Mouse (Mus musculus) forebrain, embryonic 13.5 days (tissue): Measurements from ENCODE around the gene 1600002K03Rik. TPM values are rescaled to one million over a fixed set of nuclear protein-coding genes. Genes with fewer than 3 reads are reported as not detected.

Experiments used
- ATAC-seq: fragments of 200-750 bp; cut with Nextera tagmentation; 2 replicates; pipeline ENCODE4 v1.8.0; 2017
- H3K27ac ChIP-seq: fragments of 300-500 bp; sonication (generic); 2 replicates; pipeline ENCODE4 v1.5.1; 2015; ENCODE audit warnings: inconsistent platforms, mild to moderate bottlenecking, moderate library complexity
- H3K27me3 ChIP-seq: fragments of 300-500 bp; sonication (generic); 2 replicates; pipeline ENCODE4 v1.6.1; 2015; ENCODE audit warnings: mild to moderate bottlenecking, inconsistent platforms
- H3K36me3 ChIP-seq: fragments of 300-500 bp; sonication (generic); 2 replicates; pipeline ENCODE4 v1.6.1; 2015; ENCODE audit warnings: mild to moderate bottlenecking, inconsistent platforms; ENCODE audit not compliant: poor library complexity, severe bottlenecking
- H3K4me1 ChIP-seq: fragments of 300-500 bp; sonication (generic); 2 replicates; pipeline ENCODE4 v1.6.1; 2015; ENCODE audit warnings: inconsistent platforms
- H3K4me2 ChIP-seq: fragments of 300-500 bp; sonication (generic); 2 replicates; pipeline ENCODE4 v1.6.1; 2015; ENCODE audit warnings: inconsistent platforms, mild to moderate bottlenecking, moderate library complexity
- H3K4me3 ChIP-seq: fragments of 300-500 bp; sonication (generic); 2 replicates; pipeline ENCODE4 v1.5.1; 2015; ENCODE audit warnings: mild to moderate bottlenecking, inconsistent platforms
- H3K9ac ChIP-seq: fragments of 300-500 bp; sonication (generic); 2 replicates; pipeline ENCODE4 v1.6.1; 2015; ENCODE audit warnings: mild to moderate bottlenecking, inconsistent platforms
- H3K9me3 ChIP-seq: fragments of 300-500 bp; sonication (generic); replicated peaks from 2 replicates; pipeline ENCODE4 v1.6.1; 2016; ENCODE audit warnings: inconsistent platforms
- WGBS: fragments of 180-500 bp; shearing (Covaris S2); methylation state at CpG from one replicate; pipeline ENCODE4 v1.1.7; 2015; 5-methylcytosine and 5-hydroxymethylcytosine counted together
- polyA plus RNA-seq: library from polyadenylated mRNA; unstranded; fragments of >200 nt; fragmentation: Nextera tagmentation; extraction: Ambion mirVana; gene quantifications from 2 replicates; pipeline ENCODE4 v1.2.1, GENCODE M21; 2015

The 1600002K03Rik gene
- polyA plus RNA-seq, 1 experiment from 2014 or later, result 12.2 TPM

- peaks cover 62% of the 10 kb centered on the region for H3K4me1 ChIP-seq
- H3K4me2 ChIP-seq, result peak overlapping the region; percentile 99
- peaks cover 51% of the 10 kb centered on the region for H3K36me3 ChIP-seq
- peak overlapping the region; percentile 100 for H3K9ac ChIP-seq
- H3K27ac ChIP-seq, result peak overlapping the region; percentile 100
- peak overlapping the region; percentile 99 for H3K4me3 ChIP-seq
- no peaks in the 10 kb centered on the region for H3K27me3 ChIP-seq
- under 1% methylated on average over 55 of the region's 71 CpGs for WGBS
- no peaks in the 10 kb centered on the region for H3K9me3 ChIP-seq
- 0 out of 2 replicates have a peak, but pooled peaks have one; percentile 1 for ATAC-seq
Measured at GRCm38 (mm10) chr10:80150226-80151210, 22.2 kb upstream of the 1600002K03Rik start.

- peak overlapping the region; percentile 99 for H3K4me3 ChIP-seq
- H3K36me3 ChIP-seq, result peaks cover 54% of the 10 kb centered on the region
- H3K27ac ChIP-seq, result peak overlapping the region; percentile 100
- no peaks in the 10 kb centered on the region for H3K9me3 ChIP-seq
- under 1% methylated on average over 26 of the region's 26 CpGs for WGBS
- no peak for ATAC-seq
- H3K27me3 ChIP-seq, result no peaks in the 10 kb centered on the region
- H3K4me2 ChIP-seq, result peak overlapping the region; percentile 99
- H3K4me1 ChIP-seq, result peaks cover 62% of the 10 kb centered on the region
- H3K9ac ChIP-seq, result peak overlapping the region; percentile 100
Measured at GRCm38 (mm10) chr10:80151211-80152034, 21.3 kb upstream of the 1600002K03Rik start.

GRCm38 (mm10) chr10:80152071-80152872, 20.5 kb upstream of the 1600002K03Rik start:
- no peak for ATAC-seq
- H3K36me3 ChIP-seq, result peaks cover 62% of the 10 kb centered on the region
- H3K4me2 ChIP-seq, result peak overlapping the region; percentile 99
- H3K27me3 ChIP-seq, result no peaks in the 10 kb centered on the region
- no peaks in the 10 kb centered on the region for H3K9me3 ChIP-seq
- peak overlapping the region; percentile 100 for H3K27ac ChIP-seq
- WGBS, result 5% methylated on average over 15 of the region's 15 CpGs
- peak overlapping the region; percentile 99 for H3K4me3 ChIP-seq
- H3K4me1 ChIP-seq, result peaks cover 66% of the 10 kb centered on the region
- H3K9ac ChIP-seq, result peak overlapping the region; percentile 100

GRCm38 (mm10) chr10:80152873-80153260, 19.9 kb upstream of the 1600002K03Rik start:
- H3K27me3 ChIP-seq, result no peaks in the 10 kb centered on the region
- H3K27ac ChIP-seq, result peak overlapping the region; percentile 100
- peak overlapping the region; percentile 99 for H3K4me2 ChIP-seq
- H3K4me1 ChIP-seq, result peaks cover 64% of the 10 kb centered on the region
- 33% methylated on average over 3 of the region's 3 CpGs for WGBS
- ATAC-seq, result no peak
- peak overlapping the region; percentile 99 for H3K4me3 ChIP-seq
- no peaks in the 10 kb centered on the region for H3K9me3 ChIP-seq
- peaks cover 66% of the 10 kb centered on the region for H3K36me3 ChIP-seq
- H3K9ac ChIP-seq, result peak overlapping the region; percentile 100

GRCm38 (mm10) chr10:80153713-80154112, 19.0 kb upstream of the 1600002K03Rik start:
- no peak for ATAC-seq
- H3K4me1 ChIP-seq, result peaks cover 70% of the 10 kb centered on the region
- H3K36me3 ChIP-seq, result peaks cover 74% of the 10 kb centered on the region
- H3K4me2 ChIP-seq, result peak overlapping the region; percentile 99
- peak overlapping the region; percentile 100 for H3K9ac ChIP-seq
- H3K9me3 ChIP-seq, result no peaks in the 10 kb centered on the region
- WGBS, result 84% methylated on average over 19 of the region's 19 CpGs
- H3K27me3 ChIP-seq, result no peaks in the 10 kb centered on the region
- H3K27ac ChIP-seq, result 0 out of 2 replicates have a peak overlapping the region, but pooled peaks have one; percentile 20
- H3K4me3 ChIP-seq, result peak overlapping the region; percentile 99

GRCm38 (mm10) chr10:80154384-80154783, 18.4 kb upstream of the 1600002K03Rik start:
- Histone ChIP-seq H3K9ac (peak overlapping the region; percentile 100), H3K36me3 (peaks cover 75% of the 10 kb centered on the region), H3K27ac (0 out of 2 replicates have a peak overlapping the region, but pooled peaks have one; percentile 20), H3K27me3 (no peaks in the 10 kb centered on the region), H3K4me2 (peak overlapping the region; percentile 99; the same call in 1 of the 2 replicates), H3K4me1 (peaks cover 77% of the 10 kb centered on the region), H3K9me3 (no peaks in the 10 kb centered on the region), H3K4me3 (0 out of 2 replicates have a peak overlapping the region, but pooled peaks have one; percentile 99)
- no peak for ATAC-seq
- WGBS, result 87% methylated on average over 7 of the region's 7 CpGs

- peaks cover 75% of the 10 kb centered on the region for H3K36me3 ChIP-seq
- no peaks in the 10 kb centered on the region for H3K9me3 ChIP-seq
- H3K4me2 ChIP-seq, result peak overlapping the region; percentile 10; the same call in 1 of the 2 replicates
- peak overlapping the region; percentile 36; the same call in 1 of the 2 replicates for H3K27ac ChIP-seq
- no peaks in the 10 kb centered on the region for H3K27me3 ChIP-seq
- peaks cover 83% of the 10 kb centered on the region for H3K4me1 ChIP-seq
- H3K9ac ChIP-seq, result peak overlapping the region; percentile 100
- WGBS, result 86% methylated on average over 1 of the region's 1 CpGs
- ATAC-seq, result no peak
- 0 out of 2 replicates have a peak overlapping the region, but pooled peaks have one; percentile 7 for H3K4me3 ChIP-seq
Measured at GRCm38 (mm10) chr10:80155277-80155676, 17.5 kb upstream of the 1600002K03Rik start.

GRCm38 (mm10) chr10:80156002-80156751, 16.6 kb upstream of the 1600002K03Rik start:
- 0 out of 2 replicates have a peak overlapping the region, but pooled peaks have one; percentile 8 for H3K4me3 ChIP-seq
- H3K36me3 ChIP-seq, result peaks cover 74% of the 10 kb centered on the region
- no peak for ATAC-seq
- H3K9me3 ChIP-seq, result no peaks in the 10 kb centered on the region
- H3K9ac ChIP-seq, result 0 out of 2 replicates have a peak overlapping the region, but pooled peaks have one; percentile 43
- peaks cover 92% of the 10 kb centered on the region for H3K4me1 ChIP-seq
- WGBS, result 87% methylated on average over 29 of the region's 29 CpGs
- peak overlapping the region; percentile 89; the same call in 1 of the 2 replicates for H3K27ac ChIP-seq
- H3K27me3 ChIP-seq, result no peaks in the 10 kb centered on the region
- peak overlapping the region; percentile 19; the same call in 1 of the 2 replicates for H3K4me2 ChIP-seq

GRCm38 (mm10) chr10:80156752-80157053, 16.0 kb upstream of the 1600002K03Rik start:
- Histone ChIP-seq H3K4me3 (0 out of 2 replicates have a peak overlapping the region, but pooled peaks have one; percentile 8), H3K27me3 (no peaks in the 10 kb centered on the region), H3K9me3 (no peaks in the 10 kb centered on the region), H3K9ac (peak overlapping the region; percentile 43; the same call in 1 of the 2 replicates), H3K27ac (peak overlapping the region; percentile 89; the same call in 1 of the 2 replicates), H3K4me1 (peaks cover 96% of the 10 kb centered on the region), H3K36me3 (peaks cover 68% of the 10 kb centered on the region), H3K4me2 (peak overlapping the region; percentile 19; the same call in 1 of the 2 replicates)
- ATAC-seq, result no peak
- 65% methylated on average over 7 of the region's 7 CpGs for WGBS

GRCm38 (mm10) chr10:80157141-80157929, 15.4 kb upstream of the 1600002K03Rik start:
- no peak for ATAC-seq
- peak overlapping the region; percentile 43 for H3K9ac ChIP-seq
- H3K4me3 ChIP-seq, result peak overlapping the region; percentile 17; the same call in 1 of the 2 replicates
- H3K4me1 ChIP-seq, result peaks cover 91% of the 10 kb centered on the region
- H3K36me3 ChIP-seq, result peaks cover 62% of the 10 kb centered on the region
- no peaks in the 10 kb centered on the region for H3K9me3 ChIP-seq
- no peaks in the 10 kb centered on the region for H3K27me3 ChIP-seq
- 0 out of 2 replicates have a peak overlapping the region, but pooled peaks have one; percentile 9 for H3K4me2 ChIP-seq
- 56% methylated on average over 15 of the region's 15 CpGs for WGBS
- peak overlapping the region; percentile 89 for H3K27ac ChIP-seq
